Mouse (Mus musculus) spleen, adult 12 weeks (tissue): ENCODE results near the gene Scgb1c1.
"Not testable (repeated sequence)": the region's sequence is repeated elsewhere in the genome, so short reads cannot be mapped to it uniquely, and the experiment has no call there.

Source experiments
- DNase-seq: peaks from one replicate; pipeline ENCODE4 v3.0.0; 2022; ENCODE audit warnings: low spot score

The Scgb1c1 gene

GRCm38 (mm10) chr7:140880865-140881515 lies 35.6 kb downstream of the Scgb1c1 start:
- DNase-seq, result no peak

- peak; percentile 91 for DNase-seq
Observed at GRCm38 (mm10) chr7:140881696-140882468, 36.5 kb downstream of the Scgb1c1 start, which contains the start of the genes Psmd13 and Sirt3. Gene Psmd13 (plus strand): TSS chr7:140881968. Gene Sirt3 (minus strand): TSS chr7:140882309.

- no peak for DNase-seq
Observed at GRCm38 (mm10) chr7:140882469-140882803, 37.1 kb downstream of the Scgb1c1 start.

- not testable (repeated sequence) for DNase-seq
Observed at GRCm38 (mm10) chr7:140890636-140891035, 45.3 kb downstream of the Scgb1c1 start.

GRCm38 (mm10) chr7:140894031-140894430 lies 48.7 kb downstream of the Scgb1c1 start:
- DNase-seq, result no peak

- no peak for DNase-seq
Observed at GRCm38 (mm10) chr7:140894611-140895010, 49.3 kb downstream of the Scgb1c1 start.
